ENCODE assay signal across 9 mouse cellular contexts in genomic region chr7:37360171-37360570, GRCm38 (mm10).
A peak's percentile ranks its signal among the peaks of the same experiment; 100 is the strongest.
DNase-seq lines count a peak whose midpoint lies in the region; TF ChIP-seq lines count a peak whose summit lies in the region.
"Had no signal": no experiment of that assay in that cellular context is flagged by ENCODE, and none has a peak within 500 bp of the region (broad histone marks: within the 10 kb centered on the region; RNA-seq: fewer than 3 reads in every experiment).

No protein-coding gene starts in this region.

- H3K27ac ChIP-seq in kidney, adult 2 months (ENCODE audit: insufficient read depth, low read depth, low read length), result no peak overlapping the region
- no peak overlapping the region for H3K27ac ChIP-seq in MEL (ENCODE audit: control insufficient read depth, low read depth, low read length)
- no peak overlapping the region for H3K27ac ChIP-seq in small intestine, adult 2 months (ENCODE audit: insufficient read depth, low read depth, low read length)
- H3K27ac ChIP-seq: embryonic facial prominence, embryonic 15.5 days; liver, embryonic 13.5 days had no signal

- no peak overlapping the region for H3K9ac ChIP-seq in MEL (ENCODE audit: control insufficient read depth, low read depth, low read length, poor library complexity, severe bottlenecking)
- H3K9ac ChIP-seq: embryonic facial prominence, embryonic 15.5 days; liver, embryonic 13.5 days had no signal

- TF ChIP-seq RAD21 in MEL (IDR thresholded peaks at IDR 0.05; ENCODE audit: low read depth, low read length), result peak; percentile 55

- H3K9me3 ChIP-seq in E14TG2a.4 (ENCODE audit: low read length) (no peaks in the 10 kb centered on the region), MEL (replicated peaks; ENCODE audit: insufficient read depth, low read length) (no peaks in the 10 kb centered on the region)
- H3K9me3 ChIP-seq: embryonic facial prominence, embryonic 15.5 days; liver, embryonic 13.5 days had no signal

- H3K36me3 ChIP-seq in kidney, adult 2 months (ENCODE audit: control insufficient read depth, insufficient read depth, low read length), result no peaks in the 10 kb centered on the region
- H3K36me3 ChIP-seq in E14TG2a.4 (ENCODE audit: insufficient read depth, low read length) (no peaks in the 10 kb centered on the region), MEL (ENCODE audit: control insufficient read depth in 1 of 2, insufficient read depth in 2 of 2, low read length in 2 of 2) (no peaks in the 10 kb centered on the region)
- no peaks in the 10 kb centered on the region for H3K36me3 ChIP-seq in small intestine, adult 2 months (ENCODE audit: control insufficient read depth, insufficient read depth, low read length)
- H3K36me3 ChIP-seq: embryonic facial prominence, embryonic 15.5 days; liver, embryonic 13.5 days had no signal

- peak; percentile 8 for DNase-seq in kidney, adult 2 months
- no peak for DNase-seq in kidney, adult 11 months
- peak; percentile 24 for DNase-seq in MEL (ENCODE audit: low read depth, low spot score)
- peak; percentile 75 for DNase-seq in forelimb bud, embryonic 11.5 days (ENCODE audit: low read depth, low spot score)
- no peak for DNase-seq in left cerebral cortex, postnatal 25 days (ENCODE audit: low spot score in 2 of 2)
- DNase-seq: liver, embryonic 13.5 days had no signal

- H3K4me1 ChIP-seq in kidney, adult 2 months (ENCODE audit: control insufficient read depth, insufficient read depth, low read length), result no peaks in the 10 kb centered on the region
- H3K4me1 ChIP-seq in E14TG2a.4 (replicated peaks; ENCODE audit: low read depth, low read length) (peaks cover 39% of the 10 kb centered on the region), MEL (ENCODE audit: control insufficient read depth in 1 of 2, insufficient read depth in 2 of 2, low read length in 2 of 2) (no peaks in the 10 kb centered on the region)
- no peaks in the 10 kb centered on the region for H3K4me1 ChIP-seq in small intestine, adult 2 months (ENCODE audit: control insufficient read depth, insufficient read depth, insufficient read length, low read length)

- H3K79me2 ChIP-seq in MEL (ENCODE audit: control insufficient read depth, insufficient read depth, low read length, poor library complexity), result no peaks in the 10 kb centered on the region

- no peak overlapping the region for H3K4me3 ChIP-seq in kidney, adult 2 months (ENCODE audit: insufficient read depth, low read depth, low read length)
- H3K4me3 ChIP-seq in E14TG2a.4 (replicated peaks; ENCODE audit: low read length), result no peak overlapping the region
- H3K4me3 ChIP-seq in MEL (ENCODE audit: control insufficient read depth in 1 of 2, insufficient read depth in 1 of 2, low read depth in 2 of 2, low read length in 2 of 2), result no peak overlapping the region
- H3K4me3 ChIP-seq in small intestine, adult 2 months (ENCODE audit: low read depth, low read length), result no peak overlapping the region
- H3K4me3 ChIP-seq: embryonic facial prominence, embryonic 15.5 days; liver, embryonic 13.5 days had no signal

- WGBS in kidney, adult 2 months, result 24% methylated on average over 3 of the region's 3 CpGs
- 10% methylated on average over 3 of the region's 3 CpGs for WGBS in small intestine, adult 2 months

- TF ChIP-seq POLR2A in kidney, adult 2 months (IDR thresholded peaks at IDR 0.05; ENCODE audit: low read depth, low read length), result no peak
- no peak for TF ChIP-seq POLR2A in MEL (IDR thresholded peaks at IDR 0.05; ENCODE audit: control insufficient read depth in 1 of 2, insufficient read depth in 1 of 2, low read depth in 1 of 2, low read length in 2 of 2, poor library complexity in 1 of 2)
- no peak for TF ChIP-seq POLR2A in small intestine, adult 2 months (IDR thresholded peaks at IDR 0.05; ENCODE audit: low read depth, low read length)

- peak; percentile 78 for TF ChIP-seq CTCF in kidney, adult 2 months (conservative IDR thresholded peaks at IDR 0.05; ENCODE audit: insufficient read depth, insufficient read length, low read depth, low read length)
- TF ChIP-seq CTCF in E14TG2a.4 (conservative IDR thresholded peaks at IDR 0.05; ENCODE audit: low read length) (peak; percentile 100), MEL (IDR thresholded peaks at IDR 0.05 in 2 of 3, conservative IDR thresholded peaks at IDR 0.05 in 1 of 3; ENCODE audit: control insufficient read depth in 1 of 3, insufficient read depth in 1 of 3, low read depth in 2 of 3, low read length in 3 of 3, poor library complexity in 1 of 3, severe bottlenecking in 1 of 3) (peak; percentile 64 to 84 (median 78))
- peak; percentile 77; the same call in 1 of the 2 replicates for TF ChIP-seq CTCF in small intestine, adult 2 months (IDR thresholded peaks at IDR 0.05; ENCODE audit: extremely low read depth, insufficient read length, insufficient replicate concordance, low read depth, low read length)

- intact Hi-C loops in left cerebral cortex, postnatal 25 days (cut with DNase I), result no loop called here

- no peaks in the 10 kb centered on the region for H3K27me3 ChIP-seq in kidney, adult 2 months (replicated peaks; ENCODE audit: control insufficient read depth, insufficient read depth, low read length)
- H3K27me3 ChIP-seq in E14TG2a.4 (ENCODE audit: insufficient read depth, low read length) (peaks cover 24% of the 10 kb centered on the region), MEL (ENCODE audit: control insufficient read depth in 1 of 2, insufficient read depth in 2 of 2, low read length in 2 of 2) (no peaks in the 10 kb centered on the region)
- no peaks in the 10 kb centered on the region for H3K27me3 ChIP-seq in small intestine, adult 2 months (ENCODE audit: control insufficient read depth, insufficient read depth, low read length)

- TF ChIP-seq EP300 in MEL (IDR thresholded peaks at IDR 0.05; ENCODE audit: low read depth in 1 of 2, low read length in 2 of 2), result no peak

TF ChIP-seq in MEL, 35 proteins besides CTCF, POLR2A, EP300 and RAD21:
- TF ChIP-seq SMC3 (IDR thresholded peaks at IDR 0.05; ENCODE audit: low read depth, low read length) (peak; percentile 32), ZNF384 (IDR thresholded peaks at IDR 0.05; ENCODE audit: low read depth, low read length) (peak; percentile 89), ZC3H11A (IDR thresholded peaks at IDR 0.05; ENCODE audit: low read depth, low read length) (no peak)

Comparison
In these comparisons a context has a peak if more than half of its experiments do, and no peak if none do; other contexts are left out.
1. DNase-seq: peak in kidney, adult 2 months (single experiment), MEL (single experiment) and forelimb bud, embryonic 11.5 days (single experiment); none in kidney, adult 11 months (single experiment) and left cerebral cortex, postnatal 25 days (0 of 2).
2. Peak in every context shown above with its lines, with median percentiles within 50 percentile points of each other: CTCF ChIP-seq.